Mouse (Mus musculus): ENCODE results near the gene Prkra. TPM values are rescaled to one million over a fixed set of nuclear protein-coding genes. Genes with fewer than 3 reads are reported as not detected.
"Not testable (repeated sequence)": the region's sequence is repeated elsewhere in the genome, so short reads cannot be mapped to it uniquely, and the experiment has no call there.

Prkra gene
- polyA plus RNA-seq, 1 experiment: 0.07 TPM

- H3K27me3 ChIP-seq (ENCODE audit: control insufficient read depth): no peaks in the 10 kb centered on the region
- no peaks in the 10 kb centered on the region for H3K9me3 ChIP-seq (ENCODE audit: control insufficient read depth, low read length)
- peaks cover 25% of the 10 kb centered on the region for H3K4me1 ChIP-seq (ENCODE audit: control insufficient read depth)
- TF ChIP-seq GATA1 (IDR thresholded peaks at IDR 0.05; ENCODE audit: low read length) (no peak), TAL1 (IDR thresholded peaks at IDR 0.05; ENCODE audit: low read length) (no peak)
- H3K36me3 ChIP-seq (ENCODE audit: control insufficient read depth): no peaks in the 10 kb centered on the region; the same call in 1 of the 2 replicates
- H3K4me3 ChIP-seq (replicated peaks): no peak overlapping the region
Observed at GRCm38 (mm10) chr2:76643801-76644200, 4.0 kb downstream of the Prkra start.

GRCm38 (mm10) chr2:76639637-76640036 is 8.2 kb downstream of the Prkra start:
- H3K27me3 ChIP-seq (ENCODE audit: control insufficient read depth): no peaks in the 10 kb centered on the region
- H3K4me1 ChIP-seq (ENCODE audit: control insufficient read depth): peaks cover 6% of the 10 kb centered on the region; the same call in 1 of the 2 replicates
- no peak overlapping the region for H3K4me3 ChIP-seq (replicated peaks)
- no peaks in the 10 kb centered on the region for H3K9me3 ChIP-seq (ENCODE audit: control insufficient read depth, low read length)
- no peaks in the 10 kb centered on the region; the same call in 1 of the 2 replicates for H3K36me3 ChIP-seq (ENCODE audit: control insufficient read depth)
- TF ChIP-seq GATA1 (IDR thresholded peaks at IDR 0.05; ENCODE audit: low read length) (no peak), TAL1 (IDR thresholded peaks at IDR 0.05; ENCODE audit: low read length) (no peak)

- no peak overlapping the region for H3K4me3 ChIP-seq (replicated peaks)
- no peaks in the 10 kb centered on the region; the same call in 1 of the 2 replicates for H3K36me3 ChIP-seq (ENCODE audit: control insufficient read depth)
- H3K27me3 ChIP-seq (ENCODE audit: control insufficient read depth): no peaks in the 10 kb centered on the region
- TF ChIP-seq GATA1 (IDR thresholded peaks at IDR 0.05; ENCODE audit: low read length) (no peak), TAL1 (IDR thresholded peaks at IDR 0.05; ENCODE audit: low read length) (no peak)
- no peaks in the 10 kb centered on the region for H3K9me3 ChIP-seq (ENCODE audit: control insufficient read depth, low read length)
- no peaks in the 10 kb centered on the region for H3K4me1 ChIP-seq (ENCODE audit: control insufficient read depth)
Observed at GRCm38 (mm10) chr2:76631600-76631999, 16.2 kb downstream of the Prkra start.

- no peak for TF ChIP-seq TAL1 (IDR thresholded peaks at IDR 0.05; ENCODE audit: low read length)
- TF ChIP-seq GATA1 (IDR thresholded peaks at IDR 0.05; ENCODE audit: low read length): no peak
- no peaks in the 10 kb centered on the region for H3K4me1 ChIP-seq (ENCODE audit: control insufficient read depth)
- peaks cover 3% of the 10 kb centered on the region for H3K9me3 ChIP-seq (ENCODE audit: control insufficient read depth, low read length)
- H3K36me3 ChIP-seq (ENCODE audit: control insufficient read depth): no peaks in the 10 kb centered on the region; the same call in 1 of the 2 replicates
- no peaks in the 10 kb centered on the region for H3K27me3 ChIP-seq (ENCODE audit: control insufficient read depth)
- no peak overlapping the region for H3K4me3 ChIP-seq (replicated peaks)
Observed at GRCm38 (mm10) chr2:76630293-76630692, 17.5 kb downstream of the Prkra start.

GRCm38 (mm10) chr2:76622316-76622715 is 25.5 kb downstream of the Prkra start:
- H3K9me3 ChIP-seq (ENCODE audit: control insufficient read depth, low read length); H3K4me1 ChIP-seq (ENCODE audit: control insufficient read depth); H3K27me3 ChIP-seq (ENCODE audit: control insufficient read depth); H3K4me3 ChIP-seq (replicated peaks); H3K36me3 ChIP-seq (ENCODE audit: control insufficient read depth): not testable (repeated sequence)

- TF ChIP-seq GATA1 (IDR thresholded peaks at IDR 0.05; ENCODE audit: low read length) (no peak), TAL1 (IDR thresholded peaks at IDR 0.05; ENCODE audit: low read length) (no peak)
- Histone ChIP-seq H3K9me3 (ENCODE audit: control insufficient read depth, low read length) (peaks cover 3% of the 10 kb centered on the region), H3K4me1 (ENCODE audit: control insufficient read depth) (no peaks in the 10 kb centered on the region), H3K36me3 (ENCODE audit: control insufficient read depth) (no peaks in the 10 kb centered on the region), H3K27me3 (ENCODE audit: control insufficient read depth) (no peaks in the 10 kb centered on the region), H3K4me3 (replicated peaks) (no peak overlapping the region)
Observed at GRCm38 (mm10) chr2:76621724-76622123, 26.1 kb downstream of the Prkra start.

- no peak for TF ChIP-seq TAL1 (IDR thresholded peaks at IDR 0.05; ENCODE audit: low read length)
- no peak for TF ChIP-seq GATA1 (IDR thresholded peaks at IDR 0.05; ENCODE audit: low read length)
- Histone ChIP-seq H3K4me3 (replicated peaks) (no peak overlapping the region), H3K4me1 (ENCODE audit: control insufficient read depth) (no peaks in the 10 kb centered on the region), H3K9me3 (ENCODE audit: control insufficient read depth, low read length) (no peaks in the 10 kb centered on the region; the same call in 1 of the 2 replicates), H3K36me3 (ENCODE audit: control insufficient read depth) (no peaks in the 10 kb centered on the region), H3K27me3 (ENCODE audit: control insufficient read depth) (no peaks in the 10 kb centered on the region)
Observed at GRCm38 (mm10) chr2:76620188-76620587, 27.6 kb downstream of the Prkra start.

GRCm38 (mm10) chr2:76618078-76618477 is 29.7 kb downstream of the Prkra start:
- Histone ChIP-seq H3K27me3 (ENCODE audit: control insufficient read depth) (no peaks in the 10 kb centered on the region), H3K4me3 (replicated peaks) (no peak overlapping the region), H3K36me3 (ENCODE audit: control insufficient read depth) (no peaks in the 10 kb centered on the region), H3K4me1 (ENCODE audit: control insufficient read depth) (no peaks in the 10 kb centered on the region), H3K9me3 (ENCODE audit: control insufficient read depth, low read length) (no peaks in the 10 kb centered on the region)
- TF ChIP-seq TAL1 (IDR thresholded peaks at IDR 0.05; ENCODE audit: low read length): no peak

- H3K4me1 ChIP-seq (ENCODE audit: control insufficient read depth): no peaks in the 10 kb centered on the region
- TF ChIP-seq GATA1 (IDR thresholded peaks at IDR 0.05; ENCODE audit: low read length) (no peak), TAL1 (IDR thresholded peaks at IDR 0.05; ENCODE audit: low read length) (no peak)
- H3K4me3 ChIP-seq (replicated peaks): no peak overlapping the region
- no peaks in the 10 kb centered on the region for H3K9me3 ChIP-seq (ENCODE audit: control insufficient read depth, low read length)
- no peaks in the 10 kb centered on the region for H3K36me3 ChIP-seq (ENCODE audit: control insufficient read depth)
- no peaks in the 10 kb centered on the region for H3K27me3 ChIP-seq (ENCODE audit: control insufficient read depth)
Observed at GRCm38 (mm10) chr2:76611996-76612395, 35.8 kb downstream of the Prkra start.

- TF ChIP-seq GATA1 (IDR thresholded peaks at IDR 0.05; ENCODE audit: low read length) (no peak), TAL1 (IDR thresholded peaks at IDR 0.05; ENCODE audit: low read length) (no peak)
- no peaks in the 10 kb centered on the region for H3K4me1 ChIP-seq (ENCODE audit: control insufficient read depth)
- H3K27me3 ChIP-seq (ENCODE audit: control insufficient read depth): no peaks in the 10 kb centered on the region
- H3K9me3 ChIP-seq (ENCODE audit: control insufficient read depth, low read length): no peaks in the 10 kb centered on the region
- no peaks in the 10 kb centered on the region for H3K36me3 ChIP-seq (ENCODE audit: control insufficient read depth)
- no peak overlapping the region for H3K4me3 ChIP-seq (replicated peaks)
Observed at GRCm38 (mm10) chr2:76610326-76611104, 37.3 kb downstream of the Prkra start.
